Comparison of ENCODE assay signal across 19 mouse cellular contexts in genomic region chr19:25386679-25387470, GRCm38 (mm10).
DNase-seq lines count a peak whose midpoint lies in the region; ATAC-seq and TF ChIP-seq lines count a peak whose summit lies in the region.
"Had no signal": no experiment of that assay in that cellular context is flagged by ENCODE, and none has a peak within 500 bp of the region (broad histone marks: within the 10 kb centered on the region; RNA-seq: fewer than 3 reads in every experiment).

No protein-coding gene starts in this region.

- intact Hi-C loops in heart, postnatal 10 days (cut with DNase I) = no loop called here

- TF ChIP-seq CTCF in stomach, postnatal 0 days (IDR thresholded peaks at IDR 0.05; ENCODE audit: low read depth) = no peak

- H3K27ac ChIP-seq in embryonic facial prominence, embryonic 12.5 days = 0 out of 2 replicates have a peak overlapping the region, but pooled peaks have one; percentile 23
- H3K27ac ChIP-seq in embryonic facial prominence, embryonic 10.5 days (replicated peaks) = no peak overlapping the region
- 0 out of 2 replicates have a peak overlapping the region, but pooled peaks have one; percentile 2 for H3K27ac ChIP-seq in stomach, postnatal 0 days (replicated peaks)
- H3K27ac ChIP-seq: hindbrain, embryonic 10.5 days; midbrain, embryonic 12.5 days had no signal

- peaks cover 18% of the 10 kb centered on the region for H3K4me1 ChIP-seq in embryonic facial prominence, embryonic 12.5 days
- H3K4me1 ChIP-seq in embryonic facial prominence, embryonic 10.5 days = peaks cover 19% of the 10 kb centered on the region
- peaks cover 8% of the 10 kb centered on the region; the same call in 1 of the 2 replicates for H3K4me1 ChIP-seq in stomach, postnatal 0 days (replicated peaks; ENCODE audit: control insufficient read depth, insufficient read depth)

- DNase-seq in embryonic facial prominence, embryonic 10.5 days (ENCODE audit: low spot score) = no peak
- DNase-seq in lung, postnatal 10 days = peak; percentile 61
- no peak for DNase-seq in lung, adult 18-20 months
- DNase-seq in heart, postnatal 10 days = peak; percentile 59 to 64
- no peak for DNase-seq in stomach, postnatal 0 days (ENCODE audit: low spot score)
- DNase-seq in embryo, embryonic 10 days (ENCODE audit: low spot score) = no peak
- no peak for DNase-seq in neural tube, embryonic 10.5 days (ENCODE audit: extremely low spot score, low spot score)
- DNase-seq: cerebellum, postnatal 10 days; embryo, embryonic 11 days; gastrocnemius, postnatal 14 days; kidney, adult 9 months; kidney, postnatal 36 days; lung, adult 2 months; right cerebral cortex, adult 18-20 months had no signal

- no peaks in the 10 kb centered on the region for H3K9me3 ChIP-seq in embryonic facial prominence, embryonic 12.5 days
- no peaks in the 10 kb centered on the region for H3K9me3 ChIP-seq in embryonic facial prominence, embryonic 10.5 days
- no peaks in the 10 kb centered on the region for H3K9me3 ChIP-seq in stomach, postnatal 0 days (ENCODE audit: control insufficient read depth, low read length)
- H3K9me3 ChIP-seq: hindbrain, embryonic 10.5 days; midbrain, embryonic 12.5 days had no signal

- 75% methylated on average over 16 of the region's 16 CpGs for WGBS in embryonic facial prominence, embryonic 12.5 days
- 78% methylated on average over 16 of the region's 16 CpGs for WGBS in embryonic facial prominence, embryonic 10.5 days
- WGBS in stomach, postnatal 0 days = 61% methylated on average over 16 of the region's 16 CpGs

- H3K9ac ChIP-seq in embryonic facial prominence, embryonic 12.5 days = no peak overlapping the region
- H3K9ac ChIP-seq in stomach, postnatal 0 days (ENCODE audit: low read length) = no peak overlapping the region
- H3K9ac ChIP-seq: midbrain, embryonic 12.5 days had no signal

- no peak for ATAC-seq in embryonic facial prominence, embryonic 12.5 days (ENCODE audit: insufficient number of reproducible peaks, insufficient read depth, low FRiP score, low TSS enrichment)
- no peak for ATAC-seq in stomach, postnatal 0 days (ENCODE audit: low FRiP score, low TSS enrichment)
- ATAC-seq: CD4-positive, CD25-positive, alpha-beta regulatory T cell, adult 4 months; forebrain, embryonic 16.5 days had no signal

- no peak for TF ChIP-seq EP300 in stomach, postnatal 0 days (optimal IDR thresholded peaks at IDR 0.05)

- H3K4me2 ChIP-seq in embryonic facial prominence, embryonic 12.5 days (replicated peaks) = no peak overlapping the region
- H3K4me2 ChIP-seq in stomach, postnatal 0 days (replicated peaks; ENCODE audit: low read depth) = no peak overlapping the region
- H3K4me2 ChIP-seq: midbrain, embryonic 12.5 days had no signal

- H3K36me3 ChIP-seq in embryonic facial prominence, embryonic 12.5 days = no peaks in the 10 kb centered on the region
- H3K36me3 ChIP-seq in embryonic facial prominence, embryonic 10.5 days (replicated peaks) = no peaks in the 10 kb centered on the region
- no peaks in the 10 kb centered on the region for H3K36me3 ChIP-seq in stomach, postnatal 0 days (ENCODE audit: control insufficient read depth, insufficient read depth, low read length)
- H3K36me3 ChIP-seq: hindbrain, embryonic 10.5 days; midbrain, embryonic 12.5 days had no signal

- 0 out of 2 replicates have a peak, but pooled peaks cover 2% of the 10 kb centered on the region for H3K27me3 ChIP-seq in embryonic facial prominence, embryonic 12.5 days
- H3K27me3 ChIP-seq in embryonic facial prominence, embryonic 10.5 days (replicated peaks; ENCODE audit: low read depth, poor library complexity, severe bottlenecking) = no peaks in the 10 kb centered on the region
- H3K27me3 ChIP-seq in stomach, postnatal 0 days (ENCODE audit: control insufficient read depth, insufficient read depth, low read length) = no peaks in the 10 kb centered on the region
- H3K27me3 ChIP-seq: midbrain, embryonic 12.5 days had no signal

- H3K4me3 ChIP-seq in embryonic facial prominence, embryonic 12.5 days = no peak overlapping the region
- H3K4me3 ChIP-seq in embryonic facial prominence, embryonic 10.5 days = no peak overlapping the region
- no peak overlapping the region for H3K4me3 ChIP-seq in stomach, postnatal 0 days (ENCODE audit: low read depth, low read length)
- H3K4me3 ChIP-seq: hindbrain, embryonic 10.5 days; midbrain, embryonic 12.5 days had no signal

Comparison
In these comparisons a context has a peak if more than half of its experiments do, and no peak if none do; other contexts are left out.
1. DNase-seq: peak in lung, postnatal 10 days (single experiment) and heart, postnatal 10 days (2 of 2); none in embryonic facial prominence, embryonic 10.5 days (single experiment), lung, adult 18-20 months (0 of 2), stomach, postnatal 0 days (single experiment), embryo, embryonic 10 days (single experiment) and neural tube, embryonic 10.5 days (single experiment).